Mouse (Mus musculus): ENCODE data around the gene Fmo2.

DNA sequence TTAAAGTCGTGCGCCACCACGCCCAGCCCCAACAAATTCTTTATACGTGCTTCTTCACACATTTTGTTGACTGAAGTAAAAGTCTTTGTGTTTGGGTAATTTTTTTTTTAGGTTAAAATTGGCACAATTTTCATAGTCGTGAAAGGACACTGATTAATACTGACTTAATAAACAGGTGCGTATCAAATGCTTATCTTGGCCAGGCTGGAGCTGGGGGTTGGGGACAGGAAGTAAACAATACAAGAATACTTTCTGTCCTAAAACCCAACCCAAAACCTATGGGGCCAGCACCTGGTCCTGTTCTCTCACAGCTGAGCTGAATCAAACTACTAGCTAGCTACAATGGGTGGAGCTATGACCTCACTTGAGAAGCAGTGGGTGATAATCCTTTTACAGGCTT lies 5.5 kb downstream of the Fmo2 start:
- no peak for TF ChIP-seq CTCF (IDR thresholded peaks at IDR 0.05; ENCODE audit: insufficient read depth, low read length)
- TF ChIP-seq POLR2A (IDR thresholded peaks at IDR 0.05; ENCODE audit: borderline replicate concordance, extremely low read depth, low read depth, low read length): no peak

Measured in lung, adult 2 months (tissue).